Mouse (Mus musculus) lung, postnatal 0 days (tissue): ENCODE measurements around the gene Lpp. TPM values are rescaled to one million over a fixed set of nuclear protein-coding genes. Genes with fewer than 3 reads are reported as not detected.

ENCODE experiments used
- ATAC-seq: fragments of 200-750 bp; cut with Nextera tagmentation; 2 replicates; pipeline ENCODE4 v1.8.0; 2017; ENCODE audit warnings: moderate library complexity
- DNase-seq: peaks from one replicate; pipeline ENCODE4 v3.0.0-alpha.2; 2016; ENCODE audit warnings: low spot score
- H3K27ac ChIP-seq: fragments of 300-500 bp; sonication (generic); 2 replicates; pipeline ENCODE4 v1.5.1; 2014; ENCODE audit warnings: antibody characterized with exemption, mild to moderate bottlenecking, low read length, mixed read lengths
- H3K27me3 ChIP-seq: fragments of 300-500 bp; sonication (generic); replicated peaks from 2 replicates; pipeline ENCODE4 v1.6.1; 2014; ENCODE audit warnings: low read length, mixed read lengths; ENCODE audit not compliant: insufficient read depth
- H3K36me3 ChIP-seq: fragments of 300-500 bp; sonication (generic); 2 replicates; pipeline ENCODE4 v1.6.1; 2014; ENCODE audit warnings: low read length, mixed read lengths; ENCODE audit not compliant: insufficient read depth
- H3K4me1 ChIP-seq: fragments of 300-500 bp; sonication (generic); 2 replicates; pipeline ENCODE4 v1.6.1; 2014; ENCODE audit warnings: antibody characterized with exemption, low read depth, low read length, mixed read lengths; ENCODE audit not compliant: insufficient read depth
- H3K4me2 ChIP-seq: fragments of 300-500 bp; sonication (generic); replicated peaks from 2 replicates; pipeline ENCODE4 v1.6.1; 2014; ENCODE audit warnings: low read depth, mild to moderate bottlenecking, low read length, moderate library complexity, mixed read lengths
- H3K4me3 ChIP-seq: fragments of 300-500 bp; sonication (generic); 2 replicates; pipeline ENCODE4 v1.5.1; 2014; ENCODE audit warnings: low read depth, low read length
- H3K9ac ChIP-seq: fragments of 300-500 bp; sonication (generic); replicated peaks from 2 replicates; pipeline ENCODE4 v1.6.1; 2014; ENCODE audit warnings: low read depth, mild to moderate bottlenecking
- H3K9me3 ChIP-seq: fragments of 300-500 bp; sonication (generic); 2 replicates; pipeline ENCODE4 v1.6.1; 2016; ENCODE audit warnings: low read length, mixed read lengths
- CTCF ChIP-seq: IDR thresholded peaks from 2 replicates; pipeline ENCODE4 v1.5.1; 2016; ENCODE audit warnings: antibody characterized with exemption, mild to moderate bottlenecking
- EP300 ChIP-seq: IDR thresholded peaks from 2 replicates; pipeline ENCODE4 v1.6.1; 2016; ENCODE audit warnings: antibody characterized with exemption, mild to moderate bottlenecking, control low read depth
- WGBS: fragments of 180-500 bp; shearing (Covaris S2); extraction: QIAGEN DNeasy Blood & Tissue Kit; methylation state at CpG from one replicate; pipeline ENCODE4 v1.1.7; 2014; 5-methylcytosine and 5-hydroxymethylcytosine counted together
- polyA plus RNA-seq: library from polyadenylated mRNA; unstranded; fragments of >200 nt; fragmentation: Nextera tagmentation; extraction: Ambion mirVana; gene quantifications from 2 replicates; pipeline ENCODE4 v1.2.1, GENCODE M21; 2015

Lpp gene
- polyA plus RNA-seq, 1 experiment from 2014 or later = 36.8 TPM

DNA sequence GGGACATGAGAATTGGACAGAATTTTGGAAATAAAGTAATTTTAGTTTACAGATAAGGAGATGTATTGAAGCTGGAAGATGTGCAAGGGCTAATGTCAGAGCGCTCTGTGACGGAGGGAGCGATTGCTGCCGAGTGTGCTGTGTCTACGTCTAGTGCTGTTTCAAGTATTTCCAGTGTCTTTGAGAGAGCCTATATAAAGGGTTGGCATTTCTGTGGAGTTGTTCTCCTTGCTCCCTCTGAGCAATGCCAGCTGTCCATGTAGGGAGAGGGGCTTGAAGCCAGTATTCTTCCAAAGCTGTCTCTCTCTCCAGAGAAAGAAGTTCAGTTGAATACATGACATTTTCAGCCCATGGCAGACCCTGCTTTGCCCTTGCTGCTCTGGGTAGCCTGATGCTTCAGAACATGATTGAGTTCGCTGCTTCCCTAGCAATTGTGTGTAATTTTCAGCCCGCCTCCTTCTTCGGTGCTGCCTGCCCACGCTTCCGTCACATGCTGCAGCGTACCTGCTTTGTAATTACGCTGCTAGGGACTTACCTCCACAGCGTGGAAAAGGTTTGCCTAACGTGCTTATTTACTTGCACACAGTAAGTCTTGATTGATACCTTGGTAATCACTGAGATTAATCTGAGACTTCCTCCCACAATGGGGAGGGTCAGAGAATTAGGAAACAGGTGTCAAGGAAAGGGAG is 207.1 kb downstream of the Lpp start:
- Histone ChIP-seq H3K9me3 (no peaks in the 10 kb centered on the region), H3K36me3 (no peaks in the 10 kb centered on the region), H3K4me3 (no peak overlapping the region), H3K4me2 (no peak overlapping the region), H3K4me1 (no peaks in the 10 kb centered on the region; the same call in 1 of the 2 replicates), H3K27me3 (no peaks in the 10 kb centered on the region), H3K27ac (no peak overlapping the region), H3K9ac (no peak overlapping the region)
- peak; percentile 28; the same call in 1 of the 2 replicates for ATAC-seq
- DNase-seq = no peak
- no peak for TF ChIP-seq EP300
- TF ChIP-seq CTCF = no peak
- 79% methylated on average over 14 of the region's 14 CpGs for WGBS

DNA sequence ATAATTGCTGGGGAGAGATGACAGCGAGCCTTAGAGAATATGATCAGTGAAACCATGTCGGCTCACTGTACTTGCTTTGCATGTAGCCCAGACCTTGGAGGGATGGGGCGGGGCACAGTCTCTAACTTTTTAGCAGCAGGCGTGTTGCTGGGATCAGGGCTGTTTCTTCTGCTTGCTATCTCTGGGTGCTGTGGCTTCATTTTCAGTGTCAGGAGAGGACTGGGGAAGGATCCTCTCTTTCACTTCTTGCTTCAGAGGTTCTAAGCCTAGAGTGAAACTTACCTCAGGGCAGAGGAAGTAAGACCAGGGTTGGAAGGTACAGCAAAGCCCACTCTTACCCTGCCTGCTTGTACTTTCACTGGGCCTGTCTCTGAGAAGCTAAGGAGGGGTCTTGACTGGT is 210.0 kb downstream of the Lpp start:
- DNase-seq (no peak), ATAC-seq (no peak)
- no peak for TF ChIP-seq EP300
- no peak for TF ChIP-seq CTCF
- Histone ChIP-seq H3K4me2 (no peak overlapping the region), H3K4me1 (no peaks in the 10 kb centered on the region; the same call in 1 of the 2 replicates), H3K36me3 (0 out of 2 replicates have a peak, but pooled peaks cover under 1% of the 10 kb centered on the region), H3K4me3 (no peak overlapping the region), H3K27me3 (no peaks in the 10 kb centered on the region), H3K9me3 (no peaks in the 10 kb centered on the region), H3K27ac (no peak overlapping the region), H3K9ac (no peak overlapping the region)
- WGBS = 77% methylated on average over 4 of the region's 4 CpGs

GRCm38 (mm10) chr16:24607896-24608457 is 214.7 kb downstream of the Lpp start:
- ATAC-seq (no peak), DNase-seq (no peak)
- Histone ChIP-seq H3K27ac (no peak overlapping the region), H3K4me1 (no peaks in the 10 kb centered on the region), H3K9me3 (no peaks in the 10 kb centered on the region), H3K27me3 (no peaks in the 10 kb centered on the region), H3K4me3 (no peak overlapping the region), H3K4me2 (no peak overlapping the region), H3K36me3 (0 out of 2 replicates have a peak, but pooled peaks cover 4% of the 10 kb centered on the region), H3K9ac (no peak overlapping the region)
- TF ChIP-seq EP300 = no peak
- no peak for TF ChIP-seq CTCF
- WGBS = 67% methylated on average over 8 of the region's 8 CpGs

GRCm38 (mm10) chr16:24619458-24619857 is 226.2 kb downstream of the Lpp start:
- Histone ChIP-seq H3K9me3 (no peaks in the 10 kb centered on the region), H3K4me3 (no peak overlapping the region), H3K4me2 (no peak overlapping the region), H3K27ac (no peak overlapping the region), H3K27me3 (no peaks in the 10 kb centered on the region), H3K4me1 (no peaks in the 10 kb centered on the region), H3K36me3 (no peaks in the 10 kb centered on the region), H3K9ac (no peak overlapping the region)
- DNase-seq (peak; percentile 41), ATAC-seq (no peak; the same call in 1 of the 2 replicates)
- TF ChIP-seq CTCF (no peak), EP300 (no peak)
- WGBS = 74% methylated on average over 6 of the region's 6 CpGs

DNA sequence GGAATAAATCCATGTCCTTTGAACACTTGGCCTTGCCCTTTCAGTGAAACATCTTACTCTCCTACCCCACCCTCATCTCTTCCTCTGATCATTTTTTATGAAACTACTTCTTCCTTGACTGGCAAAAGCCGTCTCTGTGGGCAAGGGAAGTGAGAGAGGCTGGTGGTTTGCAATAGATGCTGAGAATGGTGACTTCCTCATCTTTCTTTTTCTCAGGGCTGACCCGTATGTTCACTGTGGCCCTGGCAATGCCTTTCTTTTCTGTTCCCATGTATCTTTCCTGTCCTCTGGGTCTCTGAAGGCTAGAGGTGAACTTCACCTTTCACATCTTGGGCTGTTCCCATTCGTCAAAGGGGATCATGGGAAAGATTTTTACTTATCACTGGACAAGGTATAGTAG is 226.7 kb downstream of the Lpp start:
- Histone ChIP-seq H3K4me1 (no peaks in the 10 kb centered on the region), H3K27ac (no peak overlapping the region), H3K4me2 (no peak overlapping the region), H3K9ac (no peak overlapping the region), H3K4me3 (no peak overlapping the region), H3K9me3 (no peaks in the 10 kb centered on the region), H3K27me3 (no peaks in the 10 kb centered on the region), H3K36me3 (no peaks in the 10 kb centered on the region)
- TF ChIP-seq EP300 (no peak), CTCF (no peak)
- 78% methylated on average over 3 of the region's 3 CpGs for WGBS
- no peak for ATAC-seq
- peak; percentile 32 for DNase-seq

- 53% methylated on average over 3 of the region's 3 CpGs for WGBS
- no peak overlapping the region for H3K4me2 ChIP-seq
- no peaks in the 10 kb centered on the region for H3K4me1 ChIP-seq
- no peak overlapping the region for H3K27ac ChIP-seq
- no peak for ATAC-seq
- H3K36me3 ChIP-seq = no peaks in the 10 kb centered on the region
- TF ChIP-seq EP300 = no peak
- no peak for TF ChIP-seq CTCF
- no peak for DNase-seq
- H3K27me3 ChIP-seq = no peaks in the 10 kb centered on the region
- no peaks in the 10 kb centered on the region for H3K9me3 ChIP-seq
- H3K4me3 ChIP-seq = no peak overlapping the region
- H3K9ac ChIP-seq = no peak overlapping the region
Observed at GRCm38 (mm10) chr16:24622226-24623194, 229.2 kb downstream of the Lpp start.
